Mouse (Mus musculus): ENCODE results near the gene Tubg2. TPM values are rescaled to one million over a fixed set of nuclear protein-coding genes. Genes with fewer than 3 reads are reported as not detected.

Gene Tubg2
- 62.5 and 67.4 TPM in 2 replicates for polyA plus RNA-seq (2015; fragmentation: Nextera tagmentation; extraction: Ambion mirVana)

DNA sequence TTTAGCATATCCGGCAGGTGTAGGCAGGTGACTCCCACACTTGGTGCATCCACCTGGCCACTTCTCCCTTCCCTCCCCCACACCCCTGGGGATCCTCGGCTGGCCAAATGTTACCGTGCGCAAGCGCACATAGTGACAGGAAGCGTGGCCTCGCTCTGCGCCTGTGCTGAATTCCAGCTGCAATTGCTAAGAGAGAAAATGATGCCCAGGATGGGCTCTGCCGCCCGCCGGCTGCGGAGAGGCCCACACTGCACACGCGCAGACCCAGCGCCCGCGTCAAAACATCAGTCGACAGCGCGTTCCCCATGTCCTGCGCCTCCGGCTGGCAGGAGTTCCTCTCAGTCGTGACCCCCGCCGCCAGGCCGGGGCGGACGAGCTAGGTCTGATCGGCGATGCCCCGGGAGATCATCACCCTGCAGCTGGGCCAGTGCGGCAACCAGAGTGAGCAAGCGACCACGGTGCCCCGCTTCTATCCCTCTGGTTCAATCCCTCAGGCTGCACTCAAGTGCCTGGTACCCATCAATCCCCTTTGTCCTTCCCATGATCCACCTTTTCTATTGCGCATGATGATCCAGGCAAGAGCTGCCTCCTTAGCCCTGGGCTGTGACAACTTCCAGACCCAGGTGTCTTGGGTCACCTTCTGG lies at the start of gene Tubg2:
Tubg2 (plus strand) TSS at position 180 of the 644 bp plus-strand sequence.

DNA sequence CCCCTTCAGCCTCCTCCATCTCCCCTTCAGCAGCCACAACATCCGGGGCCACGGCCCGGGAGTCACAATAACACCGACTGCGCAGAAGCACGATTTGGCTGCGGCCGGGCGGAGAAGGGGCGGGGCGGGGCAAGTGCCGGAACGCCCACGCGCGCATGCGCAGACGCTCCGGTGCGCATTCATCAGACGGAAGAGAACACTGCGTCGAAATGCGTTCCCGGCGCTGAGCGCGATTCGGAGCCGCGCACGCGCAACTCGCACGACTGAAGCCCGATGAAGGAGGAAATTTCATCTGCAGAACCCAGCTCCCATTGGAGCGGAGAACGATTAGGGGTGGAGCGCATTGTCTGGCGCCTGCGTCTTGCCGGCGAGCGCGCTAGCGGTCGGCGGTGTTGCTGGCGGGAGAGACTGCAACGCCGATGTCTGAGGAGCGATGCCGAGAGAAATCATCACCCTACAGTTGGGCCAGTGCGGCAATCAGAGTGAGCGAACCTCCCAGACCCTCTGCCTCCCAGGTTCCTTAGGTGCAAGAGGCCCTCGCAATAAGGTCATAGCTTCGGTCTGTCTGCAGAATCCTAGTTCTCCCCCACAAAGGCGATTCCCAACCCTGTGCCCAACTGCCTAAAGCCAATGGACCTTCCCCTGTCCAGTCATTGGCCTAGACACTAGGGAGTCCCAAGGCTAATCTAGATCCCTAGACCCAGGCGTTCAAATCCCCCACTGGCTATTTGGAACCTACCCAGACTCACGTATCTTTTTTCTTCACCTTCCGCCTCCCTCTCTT lies 35.8 kb upstream of the Tubg2 start, which contains the start of the genes Retreg3 and Tubg1:
Retreg3 (minus strand) TSS at position 133 of the 784 bp plus-strand sequence.
Tubg1 (plus strand) TSS at position 178 of the 784 bp plus-strand sequence.

DNA sequence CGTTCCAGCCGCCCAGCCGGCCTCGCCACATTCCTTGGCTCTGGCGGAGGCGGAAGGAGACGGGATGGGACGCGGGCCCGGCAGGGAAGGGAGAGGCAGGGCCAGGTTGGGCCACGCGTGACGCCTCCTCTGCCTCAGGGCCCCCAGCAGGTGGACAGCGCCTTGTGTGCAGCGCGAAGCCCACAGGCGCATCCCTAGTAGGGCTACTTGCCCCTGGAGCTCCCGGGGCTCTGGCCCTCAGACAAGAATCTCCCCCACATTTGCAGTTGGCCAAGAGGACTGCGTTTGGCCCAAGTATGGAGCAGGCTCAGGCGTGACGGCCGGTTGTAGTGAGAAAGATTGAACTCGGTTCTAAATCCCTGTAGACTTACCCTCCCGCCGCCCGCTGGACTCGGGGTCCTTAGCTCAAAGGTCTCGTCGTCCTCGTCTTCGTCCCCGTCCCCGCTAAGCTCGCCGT lies 14.7 kb downstream of the Tubg2 start, which contains the start of gene Cntnap1:
Cntnap1 (plus strand) TSS at position 170 of the 457 bp plus-strand sequence.

DNA sequence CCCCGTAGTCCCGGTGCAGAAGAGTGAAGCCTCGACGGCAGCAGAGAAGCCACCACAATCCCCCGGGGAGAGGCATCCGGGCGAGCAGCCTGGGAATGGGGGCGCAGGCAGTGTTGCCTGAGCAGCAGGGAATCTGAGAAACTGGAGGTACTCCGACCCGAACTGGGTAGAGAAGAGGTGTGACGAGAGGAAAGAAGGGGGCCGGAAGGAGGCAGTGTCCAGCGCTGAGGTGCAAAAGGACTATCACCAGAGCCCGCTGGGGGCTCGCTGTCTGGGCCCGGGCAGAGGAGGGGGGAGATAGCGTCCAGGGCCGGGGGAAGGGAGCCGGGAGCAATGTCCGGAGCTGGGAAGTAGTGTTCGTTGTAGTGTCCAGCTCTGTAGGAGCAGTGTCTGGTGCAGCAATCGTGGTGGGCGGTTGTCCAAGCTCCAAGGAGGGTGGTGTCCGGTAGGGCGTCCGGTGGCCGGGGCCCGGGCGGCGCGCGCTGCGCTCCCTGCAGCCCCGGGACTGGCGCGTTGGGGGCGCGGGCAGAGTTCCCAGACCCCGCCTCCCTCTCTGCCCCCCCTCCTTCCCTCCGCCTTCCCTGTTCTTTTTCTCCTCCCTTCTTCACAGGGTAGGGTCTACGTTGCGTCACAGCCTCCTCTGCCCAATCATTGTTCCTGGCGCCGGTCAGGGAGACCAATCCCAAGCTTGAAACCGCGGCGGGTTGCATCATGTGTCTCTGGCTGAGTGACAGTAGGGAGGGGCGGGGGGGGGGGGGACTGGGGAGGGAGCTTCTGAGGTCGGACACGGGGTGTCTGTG lies 15.3 kb downstream of the Tubg2 start, which contains the start of gene Plekhh3:
Plekhh3 (minus strand) TSS at position 541 of the 800 bp plus-strand sequence.

DNA sequence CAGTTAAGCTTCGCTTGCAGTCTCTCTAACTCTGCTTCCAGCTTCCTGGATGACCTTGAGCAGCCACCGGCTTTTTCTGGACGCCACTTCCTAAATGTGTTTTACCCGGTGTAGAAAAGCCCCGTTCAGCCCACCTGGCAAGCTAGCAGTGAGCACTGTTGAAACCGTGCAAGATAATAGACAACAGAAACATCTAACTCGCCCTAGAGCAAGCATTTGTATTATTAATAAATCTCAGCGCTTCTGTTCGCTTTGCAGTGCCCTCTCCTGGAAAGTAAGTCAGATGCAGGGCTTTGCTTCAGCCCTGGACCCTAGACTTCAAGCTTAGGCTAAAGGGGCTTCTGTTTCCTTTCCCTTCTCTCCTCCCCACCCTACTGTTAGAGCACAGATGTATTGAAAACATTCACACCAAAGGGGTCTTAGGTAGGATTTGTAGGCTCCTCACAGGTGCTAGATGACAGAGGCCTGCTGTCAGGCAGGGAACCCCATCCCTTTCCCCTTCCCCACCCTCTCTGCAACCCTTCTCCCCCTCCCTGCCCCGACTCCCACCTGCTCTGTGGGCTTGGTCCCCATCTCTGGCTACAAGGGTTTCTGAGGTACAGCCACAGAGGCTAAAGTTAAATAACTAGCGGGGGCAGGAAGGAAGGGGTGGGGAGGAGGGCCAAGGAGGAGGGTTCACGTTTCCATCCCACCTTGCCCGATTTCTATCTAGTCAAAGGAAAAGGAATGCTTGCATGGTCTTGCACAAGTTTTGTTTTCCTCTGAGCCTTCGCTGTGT lies 19.3 kb downstream of the Tubg2 start, which contains the start of gene Ccr10:
Ccr10 (minus strand) TSS at position 593 of the 778 bp plus-strand sequence.

Small RNA genes lying within 50 kb of the gene (microRNA-seq; reads per million reads assigned to microRNA genes)
- gene Gm27626: not detected

Other genes with a start within 250 kb of the Tubg2 start
- 49.0 and 55.4 TPM in 2 replicates for gene Stat3, start 216.4 kb upstream of the Tubg2 start, polyA plus RNA-seq (2015; fragmentation: Nextera tagmentation; extraction: Ambion mirVana)
- 52.5 and 68.3 TPM in 2 replicates for gene Cavin1, start 185.0 kb upstream of the Tubg2 start, polyA plus RNA-seq (2015; fragmentation: Nextera tagmentation; extraction: Ambion mirVana)
- gene Atp6v0a1, start 146.5 kb upstream of the Tubg2 start, polyA plus RNA-seq (2015; fragmentation: Nextera tagmentation; extraction: Ambion mirVana): 156 and 176 TPM in 2 replicates
- 12.8 and 12.9 TPM in 2 replicates for gene Naglu, start 85.9 kb upstream of the Tubg2 start, polyA plus RNA-seq (2015; fragmentation: Nextera tagmentation; extraction: Ambion mirVana)
- 0.18 and 0.28 TPM in 2 replicates for gene Hsd17b1, start 77.5 kb upstream of the Tubg2 start, polyA plus RNA-seq (2015; fragmentation: Nextera tagmentation; extraction: Ambion mirVana)
- 30.7 and 32.2 TPM in 2 replicates for gene Coasy, start 73.3 kb upstream of the Tubg2 start, polyA plus RNA-seq (2015; fragmentation: Nextera tagmentation; extraction: Ambion mirVana)
- 66.4 and 68.3 TPM in 2 replicates for gene Mlx, start 68.6 kb upstream of the Tubg2 start, polyA plus RNA-seq (2015; fragmentation: Nextera tagmentation; extraction: Ambion mirVana)
- 11.4 and 15.9 TPM in 2 replicates for gene Psmc3ip, start 60.5 kb upstream of the Tubg2 start, polyA plus RNA-seq (2015; fragmentation: Nextera tagmentation; extraction: Ambion mirVana)
- gene Retreg3, start 36.0 kb upstream of the Tubg2 start, polyA plus RNA-seq (2015; fragmentation: Nextera tagmentation; extraction: Ambion mirVana): 21.0 and 22.1 TPM in 2 replicates
- 61.3 and 65.4 TPM in 2 replicates for gene Tubg1, start 36.0 kb upstream of the Tubg2 start, polyA plus RNA-seq (2015; fragmentation: Nextera tagmentation; extraction: Ambion mirVana)
- 13.6 and 14.3 TPM in 2 replicates for gene Cntnap1, start 14.6 kb downstream of the Tubg2 start, polyA plus RNA-seq (2015; fragmentation: Nextera tagmentation; extraction: Ambion mirVana)
- gene Plekhh3, start 15.4 kb downstream of the Tubg2 start, polyA plus RNA-seq (2015; fragmentation: Nextera tagmentation; extraction: Ambion mirVana): 7.9 and 10.5 TPM in 2 replicates
- gene Ccr10, start 19.5 kb downstream of the Tubg2 start, polyA plus RNA-seq (2015; fragmentation: Nextera tagmentation; extraction: Ambion mirVana): 0.56 and 1.0 TPM in 2 replicates
- 21.5 and 25.4 TPM in 2 replicates for gene Ezh1, start 70.6 kb downstream of the Tubg2 start, polyA plus RNA-seq (2015; fragmentation: Nextera tagmentation; extraction: Ambion mirVana)
- 143 and 155 TPM in 2 replicates for gene Ramp2, start 90.1 kb downstream of the Tubg2 start, polyA plus RNA-seq (2015; fragmentation: Nextera tagmentation; extraction: Ambion mirVana)
- gene Vps25, start 97.8 kb downstream of the Tubg2 start, polyA plus RNA-seq (2015; fragmentation: Nextera tagmentation; extraction: Ambion mirVana): 129 and 133 TPM in 2 replicates
- 5.9 and 6.4 TPM in 2 replicates for gene Wnk4, start 104.7 kb downstream of the Tubg2 start, polyA plus RNA-seq (2015; fragmentation: Nextera tagmentation; extraction: Ambion mirVana)
- gene Cntd1, start 123.1 kb downstream of the Tubg2 start, polyA plus RNA-seq (2015; fragmentation: Nextera tagmentation; extraction: Ambion mirVana): 0.48 and 1.0 TPM in 2 replicates
- 229 and 252 TPM in 2 replicates for gene Coa3, start 123.2 kb downstream of the Tubg2 start, polyA plus RNA-seq (2015; fragmentation: Nextera tagmentation; extraction: Ambion mirVana)
- gene Becn1, start 146.4 kb downstream of the Tubg2 start, polyA plus RNA-seq (2015; fragmentation: Nextera tagmentation; extraction: Ambion mirVana): 131 and 140 TPM in 2 replicates
- gene Psme3, start 160.3 kb downstream of the Tubg2 start, polyA plus RNA-seq (2015; fragmentation: Nextera tagmentation; extraction: Ambion mirVana): 80.5 and 81.0 TPM in 2 replicates
- 0.46 and 0.64 TPM in 2 replicates for gene Aoc2, start 169.2 kb downstream of the Tubg2 start, polyA plus RNA-seq (2015; fragmentation: Nextera tagmentation; extraction: Ambion mirVana)
- gene Aoc3, start 174.7 kb downstream of the Tubg2 start, polyA plus RNA-seq (2015; fragmentation: Nextera tagmentation; extraction: Ambion mirVana): 0.18 and 0.34 TPM in 2 replicates
- gene G6pc, start 211.7 kb downstream of the Tubg2 start, polyA plus RNA-seq (2015; fragmentation: Nextera tagmentation; extraction: Ambion mirVana): not detected in 2 replicates

All from neural tube, postnatal 0 days (tissue).